Mouse (Mus musculus) heart, adult 2 months (tissue): ENCODE data around the gene Cdrt4.
A peak's percentile ranks its signal among the peaks of the same experiment; 100 is the strongest.

Source experiments
- CTCF ChIP-seq: fragments of 200-600 bp; IDR thresholded peaks from 2 replicates; pipeline ENCODE4 v1.8.1; 2022; ENCODE audit warnings: antibody characterized with exemption, mild to moderate bottlenecking, moderate library complexity
- EP300 ChIP-seq: fragments of 200-500 bp; IDR thresholded peaks from 2 replicates; pipeline ENCODE4 v1.6.1; 2011; ENCODE audit warnings: low read depth, low read length, control low read depth; ENCODE audit not compliant: insufficient read depth
- POLR2A ChIP-seq: fragments of 200-500 bp; IDR thresholded peaks from 2 replicates; pipeline ENCODE4 v1.6.1; 2011; ENCODE audit warnings: mild to moderate bottlenecking, low read depth, low read length, control low read depth; ENCODE audit not compliant: insufficient read depth

GRCm38 (mm10) chr11:63026651-63027141 lies 75.7 kb downstream of the Cdrt4 start:
- no peak for TF ChIP-seq POLR2A
- TF ChIP-seq EP300, result 0 out of 2 replicates have a peak, but pooled peaks have one; percentile 37
- TF ChIP-seq CTCF, result no peak
